Mouse (Mus musculus) ES-Bruce4 (cell line): ENCODE results near the gene Camk2d. TPM values are rescaled to one million over a fixed set of nuclear protein-coding genes. Genes with fewer than 3 reads are reported as not detected.

Experiments
- H3K27ac ChIP-seq: 2 replicates; pipeline ENCODE4 v1.5.1; 2012; ENCODE audit warnings: low read length, inconsistent platforms; ENCODE audit not compliant: insufficient read depth
- H3K27me3 ChIP-seq: 2 replicates; pipeline ENCODE4 v1.6.1; 2012; ENCODE audit warnings: mild to moderate bottlenecking, low read length, inconsistent platforms; ENCODE audit not compliant: control insufficient read depth, poor library complexity, insufficient read depth, severe bottlenecking
- H3K36me3 ChIP-seq: 2 replicates; pipeline ENCODE4 v1.6.1; 2012; ENCODE audit warnings: inconsistent platforms, mild to moderate bottlenecking, low read length, moderate library complexity; ENCODE audit not compliant: control insufficient read depth, poor library complexity, insufficient read depth, severe bottlenecking
- H3K4me1 ChIP-seq: one replicate; pipeline ENCODE4 v1.8.1; 2011; ENCODE audit warnings: low read length; ENCODE audit not compliant: control insufficient read depth, insufficient read depth
- H3K4me3 ChIP-seq: 2 replicates; pipeline ENCODE4 v1.5.1; 2011; ENCODE audit warnings: low read depth, mild to moderate bottlenecking, low read length
- H3K9ac ChIP-seq: 2 replicates; pipeline ENCODE4 v1.6.1; 2012; ENCODE audit warnings: low read depth, mild to moderate bottlenecking, inconsistent platforms; ENCODE audit not compliant: poor library complexity, severe bottlenecking
- H3K9me3 ChIP-seq: replicated peaks from 2 replicates; pipeline ENCODE4 v1.6.1; 2012; ENCODE audit warnings: mild to moderate bottlenecking, low read length, inconsistent platforms; ENCODE audit not compliant: control insufficient read depth, poor library complexity, insufficient read depth, severe bottlenecking
- CTCF ChIP-seq: IDR thresholded peaks from one replicate; pipeline ENCODE4 v1.8.1; 2011; ENCODE audit warnings: low read depth, low read length
- EP300 ChIP-seq: IDR thresholded peaks from 2 replicates; pipeline ENCODE4 v1.6.1; 2011; ENCODE audit warnings: low read depth, low read length; ENCODE audit not compliant: insufficient read depth
- POLR2A ChIP-seq: IDR thresholded peaks from one replicate; pipeline ENCODE4 v1.8.1; 2011; ENCODE audit warnings: low read length; ENCODE audit not compliant: insufficient read depth
- polyA plus RNA-seq: library from polyadenylated mRNA; stranded (reverse); fragments of >200 nt; gene quantifications from 2 replicates; pipeline ENCODE4 v1.2.4, GENCODE M21; 2011; ENCODE audit warnings: low read depth; ENCODE audit not compliant: missing spikeins, insufficient read depth, insufficient read length

Camk2d gene
- polyA plus RNA-seq, 1 experiment = 32.9 TPM

DNA sequence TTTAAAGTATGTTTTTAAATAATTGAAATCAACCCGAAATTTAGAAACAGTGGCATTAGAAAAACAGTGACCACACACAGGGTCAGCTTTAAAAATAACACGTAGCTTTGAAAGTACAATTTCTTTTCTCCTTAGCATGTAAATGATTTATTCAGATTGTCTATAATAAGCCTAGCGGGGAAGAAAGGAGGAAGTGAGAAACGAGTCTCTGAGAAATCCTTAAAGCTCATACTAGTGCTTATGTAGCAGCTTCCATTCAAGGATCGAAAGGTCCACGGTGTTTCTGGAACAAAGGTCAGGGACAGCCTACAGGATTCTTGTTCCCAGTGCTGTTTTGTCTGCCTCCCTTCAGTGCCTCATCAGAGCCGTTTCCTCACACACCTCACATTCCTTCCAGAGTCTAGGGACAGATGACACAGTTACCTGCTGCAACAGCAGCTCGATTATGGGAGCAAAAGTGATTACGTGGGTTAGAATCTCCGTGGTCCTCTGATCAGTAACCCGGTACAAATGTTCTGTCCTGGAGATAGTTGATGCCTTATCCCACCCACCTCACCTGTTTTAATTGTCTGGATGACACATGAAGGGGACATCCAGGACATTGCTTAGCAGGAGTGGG lies 17.5 kb downstream of the Camk2d start:
- no peaks in the 10 kb centered on the region for H3K27me3 ChIP-seq
- H3K9ac ChIP-seq = no peak overlapping the region
- no peaks in the 10 kb centered on the region for H3K9me3 ChIP-seq
- no peaks in the 10 kb centered on the region for H3K4me1 ChIP-seq
- no peak overlapping the region for H3K27ac ChIP-seq
- no peaks in the 10 kb centered on the region for H3K36me3 ChIP-seq
- TF ChIP-seq EP300 (no peak), CTCF (no peak), POLR2A (no peak)
- no peak overlapping the region for H3K4me3 ChIP-seq

DNA sequence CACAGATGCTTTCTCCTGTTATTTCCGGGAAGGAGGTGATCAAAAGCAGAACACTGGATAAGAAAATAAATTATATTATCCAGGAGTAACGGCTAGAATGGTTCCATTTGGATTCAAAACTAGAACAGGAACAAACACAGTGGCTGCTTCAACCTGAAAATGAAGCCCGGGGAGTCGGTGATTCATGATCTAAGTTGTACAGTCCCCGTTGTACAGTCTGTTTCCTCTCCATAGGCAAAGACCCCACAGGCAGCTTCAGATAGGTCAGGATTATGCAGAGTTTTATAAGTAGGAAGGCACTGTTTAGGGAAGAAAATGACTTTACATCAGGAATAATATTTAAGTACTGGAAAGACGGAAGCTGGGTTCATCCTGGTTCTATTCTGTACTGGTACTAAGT lies 19.2 kb downstream of the Camk2d start:
- no peaks in the 10 kb centered on the region; the same call in 1 of the 2 replicates for H3K9me3 ChIP-seq
- TF ChIP-seq EP300 (no peak), POLR2A (no peak), CTCF (no peak)
- H3K27me3 ChIP-seq = no peaks in the 10 kb centered on the region
- H3K4me3 ChIP-seq = no peak overlapping the region
- no peaks in the 10 kb centered on the region for H3K36me3 ChIP-seq
- no peaks in the 10 kb centered on the region for H3K4me1 ChIP-seq
- no peak overlapping the region for H3K9ac ChIP-seq
- no peak overlapping the region for H3K27ac ChIP-seq

DNA sequence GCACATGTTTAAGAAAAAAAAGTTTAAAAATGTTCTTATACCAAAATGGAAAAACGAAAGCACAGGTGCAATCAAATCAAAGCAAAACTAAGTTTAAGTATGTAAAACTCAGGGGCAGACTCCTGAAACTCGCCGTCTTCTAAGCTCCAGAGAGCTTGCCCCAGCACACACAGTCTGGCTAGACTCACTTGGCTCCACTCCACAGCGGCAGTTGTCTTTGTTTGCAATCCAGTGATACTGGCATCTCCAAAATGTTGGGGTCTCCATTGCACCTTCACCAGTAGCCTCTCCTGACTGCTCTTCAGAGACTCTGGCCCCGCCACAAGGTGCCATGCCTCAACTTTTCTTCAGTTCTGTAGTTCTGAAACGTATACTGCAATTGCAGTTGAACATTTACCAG lies 24.1 kb downstream of the Camk2d start:
- Histone ChIP-seq H3K27me3 (no peaks in the 10 kb centered on the region), H3K4me3 (no peak overlapping the region), H3K27ac (no peak overlapping the region), H3K9me3 (no peaks in the 10 kb centered on the region; the same call in 1 of the 2 replicates), H3K4me1 (no peaks in the 10 kb centered on the region), H3K36me3 (no peaks in the 10 kb centered on the region), H3K9ac (no peak overlapping the region)
- TF ChIP-seq EP300 = no peak
- no peak for TF ChIP-seq POLR2A
- no peak for TF ChIP-seq CTCF

DNA sequence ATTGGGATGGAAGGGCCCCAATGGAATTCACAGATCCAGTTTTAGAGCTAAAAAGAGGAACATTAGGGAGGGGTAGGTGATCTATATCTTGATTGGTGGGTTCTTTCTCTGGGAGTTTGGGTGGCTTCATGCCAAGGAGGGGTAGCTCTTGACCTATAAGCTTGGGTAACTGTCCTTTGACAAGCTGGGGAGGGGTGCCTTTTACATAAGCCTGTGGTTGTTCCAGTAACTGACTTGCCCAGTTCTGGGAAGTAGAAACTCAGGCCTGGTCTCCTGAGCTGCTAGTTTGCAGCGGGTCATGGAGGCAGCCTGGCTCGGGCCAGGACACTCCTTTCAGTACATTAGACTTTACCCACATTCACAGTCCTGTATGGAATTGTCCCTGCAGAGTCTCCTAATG lies 26.4 kb downstream of the Camk2d start:
- H3K9ac ChIP-seq = no peak overlapping the region

DNA sequence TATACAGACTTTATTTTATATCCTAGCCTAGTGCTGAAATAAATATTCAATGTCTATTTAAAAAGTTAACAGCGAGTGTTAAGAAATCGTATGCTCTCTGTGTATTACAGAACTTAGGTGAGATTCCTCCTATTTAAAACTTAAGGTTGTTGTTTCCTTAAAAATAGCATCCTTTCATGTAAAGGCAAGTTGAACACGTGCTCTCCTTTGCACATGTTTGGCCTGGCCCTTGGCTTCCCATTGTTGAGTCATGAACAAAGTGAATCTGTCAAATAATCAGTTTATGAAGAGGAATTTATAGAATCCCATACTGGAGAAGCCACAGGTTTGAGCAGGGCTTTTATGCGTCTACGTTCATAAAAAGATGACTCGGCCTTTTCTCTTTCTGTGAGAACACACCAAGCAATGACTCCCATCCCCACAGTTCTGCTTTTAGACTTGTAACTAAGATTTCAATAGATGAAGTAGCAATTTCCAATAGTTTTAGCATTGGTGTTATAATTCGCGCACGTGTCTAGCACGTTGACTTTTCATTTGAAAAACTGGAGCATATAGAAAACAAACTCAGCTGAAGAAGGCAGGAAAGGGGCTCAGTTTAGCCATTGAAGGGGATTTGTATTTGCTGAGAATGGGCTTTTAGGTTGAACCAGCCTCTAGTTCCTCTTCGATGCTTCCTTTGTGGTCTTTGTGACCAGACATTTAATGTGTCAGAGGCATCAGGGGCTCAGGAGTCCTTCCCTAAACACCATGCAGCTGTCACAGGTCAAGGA lies 29.1 kb downstream of the Camk2d start:
- Histone ChIP-seq H3K36me3 (no peaks in the 10 kb centered on the region), H3K9me3 (no peaks in the 10 kb centered on the region), H3K27ac (no peak overlapping the region), H3K9ac (no peak overlapping the region), H3K4me3 (no peak overlapping the region), H3K27me3 (no peaks in the 10 kb centered on the region), H3K4me1 (no peaks in the 10 kb centered on the region)
- no peak for TF ChIP-seq EP300
- no peak for TF ChIP-seq CTCF
- no peak for TF ChIP-seq POLR2A

More for the DNA sequence above, 26.4 kb downstream of the Camk2d start:
- Histone ChIP-seq H3K36me3 (no peaks in the 10 kb centered on the region), H3K27ac (no peak overlapping the region), H3K27me3 (no peaks in the 10 kb centered on the region), H3K9me3 (no peaks in the 10 kb centered on the region; the same call in 1 of the 2 replicates), H3K4me3 (no peak overlapping the region), H3K4me1 (no peaks in the 10 kb centered on the region)
- TF ChIP-seq CTCF = no peak
- no peak for TF ChIP-seq EP300
- TF ChIP-seq POLR2A = no peak

DNA sequence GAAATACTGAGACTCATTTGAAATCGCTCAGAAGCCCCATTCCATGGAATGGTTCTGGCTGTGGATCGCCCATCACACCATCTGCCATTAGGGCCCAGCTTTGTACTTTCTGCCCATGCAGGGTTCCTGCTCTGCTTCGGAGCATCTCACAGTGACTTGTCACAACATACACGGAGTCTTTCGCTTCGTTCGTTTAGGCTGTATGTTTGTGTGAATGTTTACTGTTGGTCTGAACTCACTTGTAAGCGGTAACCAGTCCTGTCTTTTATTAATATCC lies 29.6 kb downstream of the Camk2d start:
- H3K27me3 ChIP-seq = no peaks in the 10 kb centered on the region
- no peak for TF ChIP-seq CTCF
- TF ChIP-seq POLR2A = no peak
- no peak for TF ChIP-seq EP300
- no peaks in the 10 kb centered on the region for H3K36me3 ChIP-seq
- H3K4me3 ChIP-seq = no peak overlapping the region
- no peaks in the 10 kb centered on the region for H3K4me1 ChIP-seq
- no peak overlapping the region for H3K27ac ChIP-seq
- no peak overlapping the region for H3K9ac ChIP-seq
- H3K9me3 ChIP-seq = no peaks in the 10 kb centered on the region
